Mouse (Mus musculus) heart, postnatal 0 days (tissue): ENCODE results near the gene Clhc1. TPM values are rescaled to one million over a fixed set of nuclear protein-coding genes. Genes with fewer than 3 reads are reported as not detected.

Source experiments
- ATAC-seq: fragments of 200-750 bp; cut with Nextera tagmentation; 2 replicates; pipeline ENCODE4 v1.8.0; 2017; ENCODE audit warnings: low read depth, moderate number of reproducible peaks, moderate library complexity; ENCODE audit not compliant: insufficient read depth
- DNase-seq: peaks from one replicate; pipeline ENCODE4 v3.0.0-alpha.2; 2016; ENCODE audit warnings: low spot score
- H3K27ac ChIP-seq: fragments of 300-500 bp; sonication (generic); 2 replicates; pipeline ENCODE4 v1.5.1; 2014; ENCODE audit warnings: low read depth, mild to moderate bottlenecking
- H3K27me3 ChIP-seq: fragments of 300-500 bp; sonication (generic); 2 replicates; pipeline ENCODE4 v1.6.1; 2014; ENCODE audit warnings: low read length, mixed read lengths; ENCODE audit not compliant: control insufficient read depth, insufficient read depth
- H3K36me3 ChIP-seq: fragments of 300-500 bp; sonication (generic); replicated peaks from 2 replicates; pipeline ENCODE4 v1.6.1; 2014; ENCODE audit warnings: low read length, mixed read lengths; ENCODE audit not compliant: control insufficient read depth, insufficient read depth
- H3K4me1 ChIP-seq: fragments of 300-500 bp; sonication (generic); 2 replicates; pipeline ENCODE4 v1.6.1; 2014; ENCODE audit warnings: antibody characterized with exemption; ENCODE audit not compliant: control insufficient read depth, insufficient read depth
- H3K4me2 ChIP-seq: fragments of 300-500 bp; sonication (generic); 2 replicates; pipeline ENCODE4 v1.6.1; 2014; ENCODE audit warnings: low read depth, mild to moderate bottlenecking, low read length, moderate library complexity
- H3K4me3 ChIP-seq: fragments of 300-500 bp; sonication (generic); 2 replicates; pipeline ENCODE4 v1.5.1; 2014; ENCODE audit warnings: low read depth, low read length
- H3K9ac ChIP-seq: fragments of 300-500 bp; sonication (generic); replicated peaks from 2 replicates; pipeline ENCODE4 v1.6.1; 2014; ENCODE audit warnings: low read depth, low read length, mixed read lengths
- H3K9me3 ChIP-seq: fragments of 300-500 bp; sonication (generic); replicated peaks from 2 replicates; pipeline ENCODE4 v1.6.1; 2016; ENCODE audit warnings: low read length; ENCODE audit not compliant: control insufficient read depth
- CTCF ChIP-seq: IDR thresholded peaks from 2 replicates; pipeline ENCODE4 v1.5.1; 2016; ENCODE audit warnings: antibody characterized with exemption, control low read depth, low read depth
- EP300 ChIP-seq: IDR thresholded peaks from 2 replicates; pipeline ENCODE4 v1.6.1; 2016; ENCODE audit warnings: antibody characterized with exemption, low read depth
- WGBS: fragments of 180-500 bp; shearing (Covaris S2); extraction: QIAGEN DNeasy Blood & Tissue Kit; methylation state at CpG from one replicate; pipeline ENCODE4 v1.1.7; 2014; 5-methylcytosine and 5-hydroxymethylcytosine counted together
- polyA plus RNA-seq: library from polyadenylated mRNA; unstranded; fragments of >200 nt; fragmentation: Nextera tagmentation; extraction: Ambion mirVana; gene quantifications from 2 replicates; pipeline ENCODE4 v1.2.1, GENCODE M21; 2015
- total RNA-seq: library from RNA; depleted of rRNA; stranded (reverse); fragments of >200 nt; gene quantifications from 2 replicates; pipeline ENCODE4 v1.2.3, GENCODE M21; 2014; ENCODE audit warnings: low replicate concordance

Gene Clhc1
- total and polyA plus RNA-seq, 2 experiments from 2014 or later = 0.11 TPM; not detected in 1

DNA sequence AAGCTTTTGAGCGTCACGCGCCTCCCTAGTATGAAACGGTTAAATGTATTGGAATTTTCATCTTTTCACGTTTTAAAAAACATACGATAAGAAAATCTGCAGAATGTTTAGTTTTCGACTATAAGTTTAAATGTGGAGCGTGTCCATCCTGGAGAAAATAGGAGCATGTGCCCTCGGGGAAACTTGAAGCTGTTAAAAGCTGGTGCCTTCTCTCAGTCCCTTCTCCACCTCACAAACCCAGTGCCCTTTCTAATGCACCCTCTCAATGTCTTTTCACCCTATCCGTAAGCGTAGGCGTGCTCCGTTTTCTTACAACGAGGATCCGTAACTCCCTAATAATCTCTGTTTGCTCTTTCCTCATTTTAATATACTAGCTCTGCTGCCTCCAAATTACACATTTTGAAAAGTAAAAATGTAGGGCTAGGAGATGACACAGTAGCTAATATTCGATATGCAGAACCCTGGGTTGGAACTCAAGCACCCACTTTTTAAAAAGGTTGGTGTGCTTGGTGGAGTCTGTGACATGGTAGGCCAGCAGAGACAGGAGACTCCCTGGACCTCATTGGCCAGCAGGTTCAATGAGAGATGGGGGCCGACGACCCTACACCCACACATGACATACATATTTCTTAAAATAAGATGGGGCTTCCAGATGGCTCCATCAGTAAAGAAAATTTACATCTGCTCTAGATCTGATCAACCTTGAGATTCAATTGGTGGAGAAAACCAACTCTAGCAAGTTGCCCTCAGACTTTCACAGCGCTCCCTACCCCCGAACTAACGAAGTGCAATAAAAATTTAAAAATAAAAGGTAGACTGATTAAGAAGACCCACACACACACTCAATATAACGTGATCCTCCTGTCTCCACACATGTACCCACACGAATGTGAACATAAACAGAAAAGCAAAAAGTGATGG, 1.0 kb downstream of the Clhc1 start:
- TF ChIP-seq EP300 = no peak
- TF ChIP-seq CTCF = no peak
- Histone ChIP-seq H3K9me3 (no peaks in the 10 kb centered on the region), H3K4me3 (peak overlapping the region; percentile 93), H3K4me1 (peaks cover 11% of the 10 kb centered on the region; the same call in 1 of the 2 replicates), H3K4me2 (peak overlapping the region; percentile 92), H3K27me3 (no peaks in the 10 kb centered on the region), H3K27ac (peak overlapping the region; percentile 76; the same call in 1 of the 2 replicates), H3K36me3 (peaks cover 22% of the 10 kb centered on the region), H3K9ac (peak overlapping the region; percentile 93)
- WGBS = 25% methylated on average over 23 of the region's 23 CpGs
- ATAC-seq = no peak
- DNase-seq = no peak

DNA sequence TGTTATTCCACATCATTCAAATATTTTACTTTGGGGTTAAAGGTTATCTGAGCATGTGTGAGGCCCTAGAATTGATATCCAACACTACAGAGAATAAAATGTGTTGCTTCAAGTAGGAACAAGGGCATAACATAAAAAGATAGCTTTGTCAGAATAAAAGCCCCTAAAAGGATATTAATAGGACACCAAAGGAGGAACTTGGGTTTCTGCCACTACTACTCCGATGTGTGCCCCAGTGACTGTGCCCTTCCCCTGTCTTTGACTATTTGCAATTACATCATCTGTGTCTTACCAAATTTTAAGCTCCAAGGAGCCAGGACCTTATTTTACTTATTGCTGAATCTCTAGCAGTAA, 1.7 kb downstream of the Clhc1 start:
- WGBS = 25% methylated on average over 1 of the region's 1 CpGs
- DNase-seq (peak; percentile 49), ATAC-seq (no peak)
- H3K4me2 ChIP-seq = no peak overlapping the region
- no peaks in the 10 kb centered on the region for H3K9me3 ChIP-seq
- H3K9ac ChIP-seq = no peak overlapping the region
- H3K27ac ChIP-seq = no peak overlapping the region
- H3K36me3 ChIP-seq = peaks cover 16% of the 10 kb centered on the region
- H3K4me3 ChIP-seq = no peak overlapping the region
- no peaks in the 10 kb centered on the region for H3K27me3 ChIP-seq
- H3K4me1 ChIP-seq = peaks cover 11% of the 10 kb centered on the region; the same call in 1 of the 2 replicates
- TF ChIP-seq CTCF (no peak), EP300 (no peak)

DNA sequence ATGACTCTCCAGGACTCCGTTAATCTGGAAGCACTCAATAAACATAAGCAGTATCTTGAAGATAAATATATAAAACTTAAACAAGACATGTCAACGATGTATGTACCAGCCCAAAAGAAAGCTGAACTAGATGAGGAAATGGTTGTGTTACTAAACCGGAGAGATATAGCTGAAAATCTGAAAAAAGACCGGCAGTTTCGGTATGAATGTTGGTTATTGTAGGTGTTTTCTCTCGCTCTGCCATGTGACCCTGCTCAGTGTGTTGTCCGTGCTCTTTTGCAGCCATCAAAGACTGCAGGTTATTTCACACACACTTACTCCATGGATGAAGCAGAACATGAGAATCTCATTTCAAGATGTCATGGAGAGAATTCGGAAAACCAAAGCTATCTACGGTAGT, 12.7 kb downstream of the Clhc1 start:
- no peaks in the 10 kb centered on the region for H3K9me3 ChIP-seq
- H3K27ac ChIP-seq = no peak overlapping the region
- no peak overlapping the region for H3K4me2 ChIP-seq
- no peaks in the 10 kb centered on the region for H3K36me3 ChIP-seq
- TF ChIP-seq EP300 (no peak), CTCF (no peak)
- DNase-seq = no peak
- no peak overlapping the region for H3K9ac ChIP-seq
- H3K4me3 ChIP-seq = no peak overlapping the region
- 76% methylated on average over 9 of the region's 9 CpGs for WGBS
- H3K27me3 ChIP-seq = no peaks in the 10 kb centered on the region
- no peak for ATAC-seq
- H3K4me1 ChIP-seq = no peaks in the 10 kb centered on the region

DNA sequence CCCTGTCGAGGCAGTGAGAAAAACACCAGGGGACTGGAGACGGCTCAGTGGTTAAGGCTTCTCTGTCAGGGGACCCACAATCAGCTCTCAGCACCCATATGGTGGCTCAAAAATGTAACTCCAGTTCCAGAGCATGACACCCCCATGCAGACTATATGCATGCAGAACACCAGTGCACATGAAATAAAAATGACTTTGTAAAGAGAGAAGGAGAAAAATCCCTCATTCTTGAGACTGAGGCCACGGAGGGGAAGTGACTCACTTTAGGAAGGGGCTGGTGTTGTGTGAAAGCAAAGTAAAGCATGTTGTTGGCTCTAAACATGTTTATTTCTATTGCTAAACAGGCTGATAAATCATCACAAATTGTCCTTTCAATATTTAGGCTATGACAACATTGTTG, 13.2 kb downstream of the Clhc1 start:
- no peaks in the 10 kb centered on the region for H3K9me3 ChIP-seq
- no peaks in the 10 kb centered on the region for H3K4me1 ChIP-seq
- no peak overlapping the region for H3K4me2 ChIP-seq
- no peak overlapping the region for H3K4me3 ChIP-seq
- no peaks in the 10 kb centered on the region for H3K36me3 ChIP-seq
- no peaks in the 10 kb centered on the region for H3K27me3 ChIP-seq
- H3K9ac ChIP-seq = no peak overlapping the region
- DNase-seq (no peak), ATAC-seq (no peak)
- H3K27ac ChIP-seq = no peak overlapping the region
- 77% methylated on average over 3 of the region's 3 CpGs for WGBS
- TF ChIP-seq CTCF = no peak
- TF ChIP-seq EP300 = no peak

DNA sequence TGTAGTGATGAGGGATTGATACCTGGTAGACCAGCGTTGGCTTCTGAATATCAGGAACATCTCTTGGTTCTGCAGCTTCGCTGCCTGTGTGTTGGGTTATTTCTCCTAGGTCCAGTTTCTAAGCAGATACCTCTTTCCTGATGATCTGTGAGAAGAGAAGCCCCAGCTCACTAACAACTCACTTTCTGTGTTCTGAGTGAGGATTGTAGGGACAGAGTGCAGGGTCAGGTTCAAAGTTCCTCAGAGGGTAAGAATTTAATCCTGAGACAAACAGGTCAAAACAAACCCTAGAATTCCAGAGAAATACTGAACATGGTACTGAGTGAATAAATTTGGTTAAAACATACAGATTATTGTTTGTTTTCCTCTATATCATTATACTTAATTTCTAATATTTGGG, 15.7 kb downstream of the Clhc1 start:
- H3K4me1 ChIP-seq = no peaks in the 10 kb centered on the region
- ATAC-seq = no peak
- no peak overlapping the region for H3K27ac ChIP-seq
- no peak for DNase-seq
- no peak overlapping the region for H3K4me3 ChIP-seq
- H3K9ac ChIP-seq = no peak overlapping the region
- no peaks in the 10 kb centered on the region for H3K27me3 ChIP-seq
- no peak overlapping the region for H3K4me2 ChIP-seq
- H3K9me3 ChIP-seq = no peaks in the 10 kb centered on the region
- no peaks in the 10 kb centered on the region for H3K36me3 ChIP-seq
- 76% methylated on average over 2 of the region's 2 CpGs for WGBS
- TF ChIP-seq CTCF (no peak), EP300 (no peak)

DNA sequence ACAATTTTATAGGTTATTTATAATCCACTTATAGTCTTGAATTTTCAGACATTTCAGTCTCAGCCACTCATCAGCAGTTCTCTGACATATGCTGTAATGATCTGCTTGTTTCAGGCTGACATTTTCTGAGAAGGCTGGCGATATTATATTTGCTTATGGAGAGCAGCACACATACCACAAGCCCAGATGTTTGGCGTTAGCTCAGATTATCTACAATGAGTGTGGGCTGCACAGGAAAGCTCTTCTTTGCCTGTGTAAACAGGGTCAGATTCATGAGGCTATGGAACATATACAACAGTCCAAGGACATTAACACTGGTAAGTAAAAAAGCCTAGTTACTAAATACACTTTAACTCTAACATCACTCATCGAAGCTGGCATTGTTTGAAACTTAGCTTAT, 23.8 kb downstream of the Clhc1 start:
- Histone ChIP-seq H3K4me1 (no peaks in the 10 kb centered on the region), H3K4me2 (no peak overlapping the region), H3K27ac (no peak overlapping the region), H3K36me3 (no peaks in the 10 kb centered on the region), H3K4me3 (no peak overlapping the region), H3K27me3 (no peaks in the 10 kb centered on the region), H3K9me3 (no peaks in the 10 kb centered on the region), H3K9ac (no peak overlapping the region)
- ATAC-seq = no peak
- DNase-seq = no peak
- 44% methylated on average over 3 of the region's 3 CpGs for WGBS
- TF ChIP-seq CTCF (no peak), EP300 (no peak)
